Mouse (Mus musculus): ENCODE measurements around the gene Thumpd1.

The Thumpd1 gene

GRCm38 (mm10) chr7:119667893-119668292, 52.7 kb downstream of the Thumpd1 start:
- no peak for DNase-seq
